Mouse (Mus musculus): ENCODE results near the gene Pdhb.

DNA sequence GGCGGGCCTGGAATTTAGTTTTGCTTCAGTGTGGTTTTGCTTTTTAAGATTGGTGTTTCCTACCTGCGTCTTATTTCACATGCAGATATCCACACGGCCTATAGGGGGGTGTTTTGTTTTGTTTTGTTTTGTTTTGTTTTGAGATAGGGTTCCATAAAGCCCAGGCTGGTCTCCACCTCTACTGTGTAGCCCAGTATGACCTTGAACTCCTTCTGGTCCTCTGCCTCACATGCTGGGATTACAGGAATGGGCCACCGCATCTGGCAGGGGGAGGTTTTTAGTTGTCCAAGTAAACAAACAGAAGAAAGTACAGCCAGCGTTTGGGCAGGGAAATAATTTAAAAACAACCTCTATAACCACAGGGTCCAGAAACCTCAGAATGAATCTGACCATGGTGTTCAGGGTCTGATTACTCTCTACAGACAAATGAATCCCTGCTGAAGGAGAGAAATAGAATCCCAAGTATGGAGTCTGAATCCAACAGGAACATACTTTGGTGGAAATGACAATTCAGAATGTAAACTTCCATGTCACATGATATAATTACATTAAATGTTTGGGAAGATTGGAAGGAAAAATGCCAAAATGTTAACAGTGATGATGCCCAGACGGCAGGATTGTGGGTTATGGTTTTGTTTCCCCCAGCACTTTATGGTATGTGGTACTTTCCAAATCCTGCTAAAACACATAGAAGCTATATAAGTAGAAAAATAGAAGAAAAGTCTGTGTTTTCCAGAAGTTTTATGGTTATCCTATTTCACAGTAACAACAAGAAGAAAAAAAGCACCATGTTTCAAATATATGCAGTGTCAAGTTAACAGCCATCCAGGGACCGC is 48.6 kb downstream of the Pdhb start:
- TF ChIP-seq CTCF (IDR thresholded peaks at IDR 0.05; ENCODE audit: low read depth, low read length) (no peak), POLR2AphosphoS5 (IDR thresholded peaks at IDR 0.05; ENCODE audit: insufficient replicate concordance, low read depth, low read length) (no peak)

Measured in G1E (cell line).